In genomic region chr4:145050518-145051208, GRCm38 (mm10) we compare ENCODE assay signal across 8 mouse cellular contexts.
DNase-seq lines count a peak whose midpoint lies in the region; ATAC-seq lines count a peak whose summit lies in the region.

No protein-coding gene starts in this region.

- peak; percentile 86 for ATAC-seq in megakaryocyte progenitor cell, adult 5-6 weeks (replicated peaks; ENCODE audit: poor library complexity)

- peak; percentile 27 for DNase-seq in layer of hippocampus, adult 11-12 months (ENCODE audit: low spot score)
- DNase-seq in layer of hippocampus, adult 18-20 months (ENCODE audit: low spot score in 2 of 2), result no peak
- DNase-seq in embryo, embryonic 11 days, result peak; percentile 52
- DNase-seq in hindlimb bud, embryonic 11.5 days (ENCODE audit: extremely low spot score, low read depth, low spot score), result peak; percentile 58
- no peak for DNase-seq in adrenal gland, adult 18-20 months (ENCODE audit: low spot score in 2 of 2)
- DNase-seq in Muller cell, postnatal 12 days (ENCODE audit: inconsistent ontology term), result no peak
- no peak for DNase-seq in right cerebral cortex, adult 18-20 months

Comparison
In these comparisons a context has a peak if more than half of its experiments do, and no peak if none do; other contexts are left out.
1. DNase-seq: peak in layer of hippocampus, adult 11-12 months (single experiment), embryo, embryonic 11 days (single experiment) and hindlimb bud, embryonic 11.5 days (single experiment); none in layer of hippocampus, adult 18-20 months (0 of 2), adrenal gland, adult 18-20 months (0 of 2), Muller cell, postnatal 12 days (single experiment) and right cerebral cortex, adult 18-20 months (single experiment).